Mouse (Mus musculus) liver, adult 2 months (tissue): ENCODE measurements around the gene Mtfr1l. TPM values are rescaled to one million over a fixed set of nuclear protein-coding genes. Genes with fewer than 3 reads are reported as not detected.

ENCODE experiments used
- DNase-seq: peaks from one replicate; pipeline ENCODE4 v3.0.0-alpha.2; 2011; ENCODE audit warnings: low read depth, low spot score; ENCODE audit errors: extremely low read depth
- H3K27ac ChIP-seq: fragments of 200-500 bp; replicated peaks from 2 replicates; pipeline ENCODE4 v1.5.1; 2012; ENCODE audit warnings: low read depth, mild to moderate bottlenecking, control low read depth, inconsistent platforms, low read length; ENCODE audit not compliant: insufficient read depth
- H3K27me3 ChIP-seq: fragments of 200-500 bp; 2 replicates; pipeline ENCODE4 v1.6.1; 2012; ENCODE audit warnings: mild to moderate bottlenecking, moderate library complexity, low read length, inconsistent platforms; ENCODE audit not compliant: control insufficient read depth, insufficient read depth
- H3K36me3 ChIP-seq: fragments of 200-500 bp; 2 replicates; pipeline ENCODE4 v1.6.1; 2012; ENCODE audit warnings: low read length, inconsistent platforms; ENCODE audit not compliant: control insufficient read depth, insufficient read depth
- H3K4me1 ChIP-seq: fragments of 200-500 bp; 2 replicates; pipeline ENCODE4 v1.6.1; 2011; ENCODE audit warnings: low read length; ENCODE audit not compliant: control insufficient read depth, insufficient read depth
- H3K4me3 ChIP-seq: fragments of 200-500 bp; 2 replicates; pipeline ENCODE4 v1.5.1; 2011; ENCODE audit warnings: low read depth, mild to moderate bottlenecking, control low read depth, low read length, moderate library complexity; ENCODE audit not compliant: insufficient read depth
- H3K79me2 ChIP-seq: fragments of 200-500 bp; 2 replicates; pipeline ENCODE4 v1.6.1; 2012; ENCODE audit warnings: inconsistent platforms, mild to moderate bottlenecking, low read length, moderate library complexity; ENCODE audit not compliant: control insufficient read depth, insufficient read depth
- H3K9ac ChIP-seq: fragments of 200-500 bp; 2 replicates; pipeline ENCODE4 v1.6.1; 2012; ENCODE audit warnings: low read depth, mild to moderate bottlenecking, control low read depth, inconsistent platforms, low read length
- CTCF ChIP-seq: fragments of 200-500 bp; IDR thresholded peaks from 2 replicates; pipeline ENCODE4 v1.5.1; 2011; ENCODE audit warnings: low read depth, low read length, control low read depth
- POLR2A ChIP-seq: fragments of 200-500 bp; IDR thresholded peaks from 2 replicates; pipeline ENCODE4 v1.6.1; 2011; ENCODE audit warnings: low read length, control low read depth; ENCODE audit not compliant: insufficient read depth; ENCODE audit errors: extremely low read depth
- WGBS: fragments of 180-500 bp; shearing (Covaris S2); methylation state at CpG from one replicate; pipeline ENCODE4 v1.1.7; 2018; 5-methylcytosine and 5-hydroxymethylcytosine counted together
- polyA plus RNA-seq: library from polyadenylated mRNA; depleted of rRNA; stranded (reverse); fragments of >200 nt; gene quantifications from 2 replicates; pipeline ENCODE4 v1.2.3, GENCODE M21; 2012; rRNA removed
- total RNA-seq: library from RNA; depleted of rRNA; stranded (reverse); fragments of >200 nt; gene quantifications from 2 replicates; pipeline ENCODE4 v1.2.3, GENCODE M21; 2014; rRNA removed

The Mtfr1l gene
- total RNA-seq = 50.9 and 55.1 TPM in 2 replicates
- 80.1 and 96.7 TPM in 2 replicates for polyA plus RNA-seq

- peaks cover 5% of the 10 kb centered on the region for H3K79me2 ChIP-seq
- no peaks in the 10 kb centered on the region for H3K27me3 ChIP-seq
- DNase-seq = peak; percentile 88
- peak; percentile 65 for TF ChIP-seq POLR2A
- TF ChIP-seq CTCF = 0 out of 2 replicates have a peak, but pooled peaks have one; percentile 8
- under 1% methylated on average over 71 of the region's 71 CpGs for WGBS
- peak within 1 kb of the TSS; percentile 92 for H3K9ac ChIP-seq
- H3K4me1 ChIP-seq = peaks cover 10% of the 10 kb centered on the region
- peak within 1 kb of the TSS; percentile 96 for H3K4me3 ChIP-seq
- peaks cover 12% of the 10 kb centered on the region for H3K36me3 ChIP-seq
- peak within 1 kb of the TSS; percentile 80 for H3K27ac ChIP-seq
These were observed at the start of gene Mtfr1l for GRCm38 (mm10) chr4:134534932-134535786. Gene Mtfr1l (minus strand): TSS chr4:134535387.

DNA sequence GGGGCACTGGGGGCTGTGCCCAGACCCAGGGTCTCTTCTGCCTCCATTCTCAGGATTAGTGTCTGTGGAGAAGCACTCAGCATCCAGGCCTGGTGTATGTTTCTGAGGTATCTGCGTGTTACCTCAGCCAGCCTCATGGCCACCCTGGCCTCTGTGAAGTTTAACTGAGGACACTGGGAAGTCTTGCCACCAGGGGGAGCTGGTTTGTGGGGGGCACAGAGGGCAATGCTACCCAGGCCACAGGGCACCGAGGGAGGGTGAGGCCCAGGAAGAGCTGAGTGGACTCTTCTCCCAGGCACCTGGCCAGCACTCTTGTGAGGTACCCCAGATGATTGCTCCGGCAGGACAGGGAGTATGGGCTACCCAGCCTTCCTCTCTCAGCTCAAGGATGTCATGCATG lies 48.3 kb upstream of the Mtfr1l start:
- Histone ChIP-seq H3K79me2 (no peaks in the 10 kb centered on the region), H3K27ac (no peak overlapping the region), H3K4me3 (no peak overlapping the region), H3K4me1 (peaks cover 3% of the 10 kb centered on the region), H3K36me3 (no peaks in the 10 kb centered on the region), H3K9ac (no peak overlapping the region), H3K27me3 (no peaks in the 10 kb centered on the region)
- TF ChIP-seq CTCF (peak; percentile 66), POLR2A (no peak)
- 51% methylated on average over 3 of the region's 3 CpGs for WGBS
- DNase-seq = no peak

DNA sequence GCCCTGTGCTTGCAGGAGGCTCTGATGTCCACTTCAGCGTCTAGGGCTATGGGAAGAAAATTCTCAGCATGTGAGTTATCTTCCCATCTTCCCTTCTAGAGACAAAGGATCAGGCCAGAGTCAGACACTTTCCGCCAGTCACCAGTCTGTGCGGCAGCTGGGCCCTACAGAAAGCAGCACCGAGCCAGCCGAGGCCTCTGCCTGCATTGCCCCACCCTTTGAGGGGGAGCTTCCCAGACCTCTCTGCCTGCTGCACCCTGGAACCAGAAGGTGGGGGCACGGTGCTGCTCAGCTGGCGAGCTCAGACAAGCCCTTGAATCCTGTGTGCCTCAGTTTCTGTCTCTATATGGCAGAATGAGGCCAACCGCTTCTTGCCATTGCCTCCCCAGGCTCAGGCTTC lies 46.2 kb upstream of the Mtfr1l start:
- Histone ChIP-seq H3K4me3 (no peak overlapping the region), H3K9ac (no peak overlapping the region), H3K36me3 (no peaks in the 10 kb centered on the region), H3K79me2 (no peaks in the 10 kb centered on the region), H3K27ac (no peak overlapping the region), H3K27me3 (no peaks in the 10 kb centered on the region), H3K4me1 (no peaks in the 10 kb centered on the region)
- no peak for DNase-seq
- TF ChIP-seq POLR2A (no peak), CTCF (no peak)
- WGBS = 91% methylated on average over 8 of the region's 8 CpGs

DNA sequence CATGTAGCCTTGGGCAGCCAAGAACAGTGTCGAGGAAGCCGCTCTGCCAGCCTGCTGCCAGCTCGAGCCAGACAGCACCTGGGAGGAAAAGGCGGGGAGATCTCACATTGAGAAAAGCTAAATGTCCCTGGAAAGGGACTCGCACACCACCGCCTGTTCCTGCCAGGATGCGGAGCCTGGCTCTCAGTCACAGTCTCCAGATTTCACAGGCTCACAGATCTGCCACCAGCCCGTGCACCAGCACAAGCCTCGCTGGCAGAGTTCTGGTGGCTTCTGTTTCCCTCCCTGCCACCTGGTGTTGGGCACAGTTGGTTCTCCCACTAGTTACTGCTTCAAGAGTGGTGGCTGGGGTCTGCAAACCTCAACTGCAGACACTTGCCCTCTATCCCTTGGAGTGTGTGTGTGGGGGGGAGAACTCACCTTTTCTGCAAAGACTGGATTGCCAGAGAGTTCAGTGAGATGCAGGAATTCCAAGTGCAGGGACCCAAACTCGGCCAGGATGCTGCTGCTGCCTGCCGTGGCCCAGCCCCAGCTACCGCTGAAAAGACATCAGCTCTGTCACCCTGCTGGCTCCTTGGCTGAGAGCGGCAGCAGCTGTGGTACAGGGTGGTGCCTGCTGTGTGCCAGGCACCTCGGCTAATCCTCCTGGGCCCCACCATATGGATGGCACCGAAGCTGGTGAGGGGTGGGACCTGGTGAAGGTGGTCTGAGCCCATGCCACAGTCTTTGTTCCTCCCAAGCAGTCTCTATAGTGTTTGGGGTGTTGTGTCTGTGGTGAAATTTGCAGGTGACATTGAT lies 45.4 kb upstream of the Mtfr1l start:
- 90% methylated on average over 15 of the region's 15 CpGs for WGBS
- no peaks in the 10 kb centered on the region for H3K4me1 ChIP-seq
- H3K9ac ChIP-seq = no peak overlapping the region
- DNase-seq = no peak
- no peaks in the 10 kb centered on the region for H3K27me3 ChIP-seq
- TF ChIP-seq POLR2A (no peak), CTCF (no peak)
- H3K36me3 ChIP-seq = no peaks in the 10 kb centered on the region
- H3K27ac ChIP-seq = no peak overlapping the region
- no peaks in the 10 kb centered on the region for H3K79me2 ChIP-seq
- no peak overlapping the region for H3K4me3 ChIP-seq

GRCm38 (mm10) chr4:134579620-134580019 lies 44.4 kb upstream of the Mtfr1l start:
- Histone ChIP-seq H3K9ac (no peak overlapping the region), H3K4me3 (no peak overlapping the region), H3K36me3 (no peaks in the 10 kb centered on the region), H3K4me1 (no peaks in the 10 kb centered on the region), H3K79me2 (no peaks in the 10 kb centered on the region), H3K27ac (no peak overlapping the region), H3K27me3 (no peaks in the 10 kb centered on the region)
- 41% methylated on average over 5 of the region's 5 CpGs for WGBS
- TF ChIP-seq CTCF = no peak
- TF ChIP-seq POLR2A = no peak
- no peak for DNase-seq
